Mouse (Mus musculus) kidney, postnatal 0 days (tissue): ENCODE results near the gene H2afx. TPM values are rescaled to one million over a fixed set of nuclear protein-coding genes. Genes with fewer than 3 reads are reported as not detected.
"Not testable (repeated sequence)": the region's sequence is repeated elsewhere in the genome, so short reads cannot be mapped to it uniquely, and the experiment has no call there.

Source experiments
- ATAC-seq: fragments of 200-750 bp; cut with Nextera tagmentation; replicated peaks from 2 replicates; pipeline ENCODE4 v1.8.0; 2017; ENCODE audit warnings: low read depth, moderate number of reproducible peaks, moderate TSS enrichment, moderate library complexity; ENCODE audit not compliant: low FRiP score
- DNase-seq: peaks from one replicate; pipeline ENCODE4 v3.0.0-alpha.2; 2016; ENCODE audit warnings: low spot score
- H3K27ac ChIP-seq: fragments of 300-500 bp; sonication (generic); 2 replicates; pipeline ENCODE4 v1.5.1; 2014; ENCODE audit warnings: mild to moderate bottlenecking
- H3K27me3 ChIP-seq: fragments of 300-500 bp; sonication (generic); 2 replicates; pipeline ENCODE4 v1.6.1; 2014; ENCODE audit warnings: low read length, mixed read lengths; ENCODE audit not compliant: insufficient read depth
- H3K36me3 ChIP-seq: fragments of 300-500 bp; sonication (generic); 2 replicates; pipeline ENCODE4 v1.6.1; 2014; ENCODE audit warnings: low read length, mixed read lengths; ENCODE audit not compliant: insufficient read depth
- H3K4me1 ChIP-seq: fragments of 300-500 bp; sonication (generic); replicated peaks from 2 replicates; pipeline ENCODE4 v1.6.1; 2014; ENCODE audit warnings: antibody characterized with exemption, low read length, mixed read lengths; ENCODE audit not compliant: insufficient read depth
- H3K4me2 ChIP-seq: fragments of 300-500 bp; sonication (generic); 2 replicates; pipeline ENCODE4 v1.6.1; 2014; ENCODE audit warnings: mild to moderate bottlenecking, low read length, moderate library complexity, mixed read lengths
- H3K4me3 ChIP-seq: fragments of 300-500 bp; sonication (generic); replicated peaks from 2 replicates; pipeline ENCODE4 v1.5.1; 2014; ENCODE audit warnings: low read depth, low read length
- H3K9ac ChIP-seq: fragments of 300-500 bp; sonication (generic); 2 replicates; pipeline ENCODE4 v1.6.1; 2014; ENCODE audit warnings: low read depth, low read length
- H3K9me3 ChIP-seq: fragments of 300-500 bp; sonication (generic); replicated peaks from 2 replicates; pipeline ENCODE4 v1.6.1; 2016; ENCODE audit warnings: low read length, inconsistent platforms, mixed read lengths
- CTCF ChIP-seq: IDR thresholded peaks from 2 replicates; pipeline ENCODE4 v1.5.1; 2016; ENCODE audit warnings: antibody characterized with exemption, low read depth, mild to moderate bottlenecking, moderate library complexity
- WGBS: fragments of 180-500 bp; shearing (Covaris S2); extraction: QIAGEN DNeasy Blood & Tissue Kit; methylation state at CpG from one replicate; pipeline ENCODE4 v1.1.7; 2014; 5-methylcytosine and 5-hydroxymethylcytosine counted together
- polyA plus RNA-seq: library from polyadenylated mRNA; unstranded; fragments of >200 nt; fragmentation: Nextera tagmentation; extraction: Ambion mirVana; gene quantifications from 2 replicates; pipeline ENCODE4 v1.2.1, GENCODE M21; 2015

Gene H2afx
- polyA plus RNA-seq, 1 experiment from 2014 or later = 186 TPM

GRCm38 (mm10) chr9:44288959-44289291 is 45.6 kb upstream of the H2afx start:
- TF ChIP-seq CTCF = no peak
- no peaks in the 10 kb centered on the region for H3K9me3 ChIP-seq
- peaks cover 4% of the 10 kb centered on the region; the same call in 1 of the 2 replicates for H3K4me1 ChIP-seq
- no peaks in the 10 kb centered on the region for H3K27me3 ChIP-seq
- H3K27ac ChIP-seq = no peak overlapping the region
- H3K4me2 ChIP-seq = peak overlapping the region; percentile 95
- 11% methylated on average over 11 of the region's 11 CpGs for WGBS
- ATAC-seq = no peak
- H3K4me3 ChIP-seq = no peak overlapping the region
- peak; percentile 38 for DNase-seq
- peaks cover 7% of the 10 kb centered on the region; the same call in 1 of the 2 replicates for H3K36me3 ChIP-seq
- no peak overlapping the region for H3K9ac ChIP-seq

- H3K4me1 ChIP-seq = peaks cover 4% of the 10 kb centered on the region; the same call in 1 of the 2 replicates
- peaks cover 24% of the 10 kb centered on the region for H3K36me3 ChIP-seq
- H3K27me3 ChIP-seq = no peaks in the 10 kb centered on the region
- peak; percentile 63 for DNase-seq
- no peak overlapping the region for H3K4me3 ChIP-seq
- no peak overlapping the region for H3K4me2 ChIP-seq
- no peaks in the 10 kb centered on the region for H3K9me3 ChIP-seq
- TF ChIP-seq CTCF = peak; percentile 80
- no peak overlapping the region for H3K9ac ChIP-seq
- no peak overlapping the region for H3K27ac ChIP-seq
- no peak for ATAC-seq
- 70% methylated on average over 3 of the region's 3 CpGs for WGBS
Measured at GRCm38 (mm10) chr9:44292490-44292889, 42.0 kb upstream of the H2afx start.

- H3K4me3 ChIP-seq, H3K27ac ChIP-seq, ATAC-seq, DNase-seq, H3K4me2 ChIP-seq, H3K9me3 ChIP-seq, H3K4me1 ChIP-seq, H3K27me3 ChIP-seq, H3K9ac ChIP-seq: not testable (repeated sequence)
- H3K36me3 ChIP-seq = peaks cover 62% of the 10 kb centered on the region
- WGBS = 97% methylated on average over 3 of the region's 3 CpGs
Measured at GRCm38 (mm10) chr9:44300001-44300400, 34.5 kb upstream of the H2afx start.

GRCm38 (mm10) chr9:44305466-44306079 is 28.9 kb upstream of the H2afx start, which contains the start of gene Hinfp:
TSS of gene Hinfp (minus strand) at chr9:44305671.
- no peak for TF ChIP-seq CTCF
- WGBS = under 1% methylated on average over 54 of the region's 54 CpGs
- Histone ChIP-seq H3K9ac (peak within 1 kb of the TSS; percentile 88), H3K4me3 (peak within 1 kb of the TSS; percentile 82), H3K4me2 (peak within 1 kb of the TSS; percentile 75), H3K27me3 (no peaks in the 10 kb centered on the region), H3K4me1 (0 out of 2 replicates have a peak, but pooled peaks cover 10% of the 10 kb centered on the region), H3K27ac (peak within 1 kb of the TSS; percentile 75), H3K9me3 (no peaks in the 10 kb centered on the region), H3K36me3 (peaks cover 21% of the 10 kb centered on the region; the same call in 1 of the 2 replicates)
- ATAC-seq = peak; percentile 98
- DNase-seq = peak; percentile 100

GRCm38 (mm10) chr9:44306532-44306931 is 28.0 kb upstream of the H2afx start:
- 0 out of 2 replicates have a peak, but pooled peaks cover 14% of the 10 kb centered on the region for H3K36me3 ChIP-seq
- DNase-seq (no peak), ATAC-seq (no peak)
- H3K9ac ChIP-seq = no peak overlapping the region
- 0 out of 2 replicates have a peak, but pooled peaks cover 12% of the 10 kb centered on the region for H3K4me1 ChIP-seq
- no peak overlapping the region for H3K4me2 ChIP-seq
- H3K9me3 ChIP-seq = no peaks in the 10 kb centered on the region
- no peaks in the 10 kb centered on the region for H3K27me3 ChIP-seq
- no peak overlapping the region for H3K4me3 ChIP-seq
- no peak overlapping the region for H3K27ac ChIP-seq
- TF ChIP-seq CTCF = no peak
- 86% methylated on average over 6 of the region's 6 CpGs for WGBS

GRCm38 (mm10) chr9:44307248-44307647 is 27.2 kb upstream of the H2afx start:
- DNase-seq (no peak), ATAC-seq (no peak)
- WGBS = 55% methylated on average over 2 of the region's 2 CpGs
- Histone ChIP-seq H3K9me3 (no peaks in the 10 kb centered on the region), H3K4me1 (0 out of 2 replicates have a peak, but pooled peaks cover 12% of the 10 kb centered on the region), H3K27ac (no peak overlapping the region), H3K36me3 (0 out of 2 replicates have a peak, but pooled peaks cover 7% of the 10 kb centered on the region), H3K4me3 (no peak overlapping the region), H3K9ac (no peak overlapping the region), H3K27me3 (no peaks in the 10 kb centered on the region), H3K4me2 (no peak overlapping the region)
- no peak for TF ChIP-seq CTCF
